Mouse (Mus musculus): ENCODE data around the gene Nek6.

Nek6 gene

GRCm38 (mm10) chr2:38536331-38536731, 24.9 kb downstream of the Nek6 start:
- peak in 1 of 2 experiments; percentile 35 for DNase-seq (ENCODE audit: low spot score in 2 of 2)

- no peak for DNase-seq (ENCODE audit: low spot score in 2 of 2)
These were observed 28.2 kb downstream of the Nek6 start for GRCm38 (mm10) chr2:38539677-38540076.

- no peak for DNase-seq (ENCODE audit: low spot score in 2 of 2)
These were observed 29.2 kb downstream of the Nek6 start for GRCm38 (mm10) chr2:38540666-38541065.

GRCm38 (mm10) chr2:38541101-38541500, 29.7 kb downstream of the Nek6 start:
- no peak for DNase-seq (ENCODE audit: low spot score in 2 of 2)

GRCm38 (mm10) chr2:38541570-38541969, 30.1 kb downstream of the Nek6 start:
- DNase-seq (ENCODE audit: low spot score in 2 of 2), result no peak

- DNase-seq (ENCODE audit: low spot score in 2 of 2), result no peak
These were observed 30.9 kb downstream of the Nek6 start for GRCm38 (mm10) chr2:38542366-38542765.

GRCm38 (mm10) chr2:38543158-38543557, 31.7 kb downstream of the Nek6 start:
- no peak for DNase-seq (ENCODE audit: low spot score in 2 of 2)

- no peak for DNase-seq (ENCODE audit: low spot score in 2 of 2)
These were observed 32.9 kb downstream of the Nek6 start for GRCm38 (mm10) chr2:38544341-38544740.

- DNase-seq (ENCODE audit: low spot score in 2 of 2), result no peak
These were observed 33.5 kb downstream of the Nek6 start for GRCm38 (mm10) chr2:38544982-38545381.

- no peak for DNase-seq (ENCODE audit: low spot score in 2 of 2)
These were observed 34.3 kb downstream of the Nek6 start for GRCm38 (mm10) chr2:38545706-38546105.

- DNase-seq (ENCODE audit: low spot score in 2 of 2), result peak; percentile 47 to 52
These were observed 34.8 kb downstream of the Nek6 start for GRCm38 (mm10) chr2:38546222-38546621.

- no peak for DNase-seq (ENCODE audit: low spot score in 2 of 2)
These were observed 35.3 kb downstream of the Nek6 start for GRCm38 (mm10) chr2:38546748-38547147.

- no peak for DNase-seq (ENCODE audit: low spot score in 2 of 2)
These were observed 36.5 kb downstream of the Nek6 start for GRCm38 (mm10) chr2:38547793-38548517.

GRCm38 (mm10) chr2:38552004-38552443, 40.6 kb downstream of the Nek6 start:
- no peak for DNase-seq (ENCODE audit: low spot score in 2 of 2)

- DNase-seq (ENCODE audit: low spot score in 2 of 2), result no peak
These were observed 43.0 kb downstream of the Nek6 start for GRCm38 (mm10) chr2:38554226-38554995.

GRCm38 (mm10) chr2:38555659-38556058, 44.2 kb downstream of the Nek6 start:
- DNase-seq (ENCODE audit: low spot score in 2 of 2), result no peak

- no peak for DNase-seq (ENCODE audit: low spot score in 2 of 2)
These were observed 45.3 kb downstream of the Nek6 start for GRCm38 (mm10) chr2:38556721-38557120.

- DNase-seq (ENCODE audit: low spot score in 2 of 2), result no peak
These were observed 49.1 kb downstream of the Nek6 start for GRCm38 (mm10) chr2:38560296-38561227.

GRCm38 (mm10) chr2:38562596-38562995, 51.2 kb downstream of the Nek6 start:
- DNase-seq (ENCODE audit: low spot score in 2 of 2), result no peak

GRCm38 (mm10) chr2:38571971-38572601, 60.6 kb downstream of the Nek6 start:
- DNase-seq (ENCODE audit: low spot score in 2 of 2), result no peak

- no peak for DNase-seq (ENCODE audit: low spot score in 2 of 2)
These were observed 63.3 kb downstream of the Nek6 start for GRCm38 (mm10) chr2:38574697-38575096.

All from urinary bladder, postnatal 36 days (tissue).